ENCODE assay signal across 19 mouse cellular contexts in genomic region chr11:115329339-115329738, GRCm38 (mm10). TPM values are rescaled to one million over a fixed set of nuclear protein-coding genes. Genes with fewer than 3 reads are reported as not detected.
DNase-seq lines count a peak whose midpoint lies in the region; ATAC-seq and TF ChIP-seq lines count a peak whose summit lies in the region.
"Had no signal": no experiment of that assay in that cellular context is flagged by ENCODE, and none has a peak within 500 bp of the region (broad histone marks: within the 10 kb centered on the region; RNA-seq: fewer than 3 reads in every experiment).

No protein-coding gene starts in this region.

- TF ChIP-seq CTCF in heart, adult 2 months (IDR thresholded peaks at IDR 0.05) = peak; percentile 28
- peak; percentile 29 for TF ChIP-seq CTCF in lung, postnatal 0 days (IDR thresholded peaks at IDR 0.05)
- peak; percentile 47 for TF ChIP-seq CTCF in stomach, postnatal 0 days (IDR thresholded peaks at IDR 0.05; ENCODE audit: low read depth)

- no peaks in the 10 kb centered on the region for H3K79me2 ChIP-seq in heart, adult 2 months (replicated peaks; ENCODE audit: control insufficient read depth, insufficient read depth, low read length)

- H3K27me3 ChIP-seq in heart, adult 2 months (ENCODE audit: control insufficient read depth, insufficient read depth, low read length) = peaks cover 1% of the 10 kb centered on the region
- peaks cover 21% of the 10 kb centered on the region for H3K27me3 ChIP-seq in lung, postnatal 0 days (replicated peaks; ENCODE audit: insufficient read depth, low read length)
- H3K27me3 ChIP-seq in stomach, postnatal 0 days (ENCODE audit: control insufficient read depth, insufficient read depth, low read length) = 0 out of 2 replicates have a peak, but pooled peaks cover 3% of the 10 kb centered on the region

- H3K9me3 ChIP-seq in lung, postnatal 0 days (ENCODE audit: low read length) = no peaks in the 10 kb centered on the region
- H3K9me3 ChIP-seq in stomach, postnatal 0 days (ENCODE audit: control insufficient read depth, low read length) = no peaks in the 10 kb centered on the region
- H3K9me3 ChIP-seq: hindbrain, embryonic 15.5 days; limb, embryonic 13.5 days; megakaryocyte, embryonic 14.5 days had no signal

- H3K27ac ChIP-seq in heart, adult 2 months = no peak overlapping the region
- H3K27ac ChIP-seq in lung, postnatal 0 days (ENCODE audit: low read length) = no peak overlapping the region
- H3K27ac ChIP-seq in stomach, postnatal 0 days (replicated peaks) = no peak overlapping the region
- H3K27ac ChIP-seq: hindbrain, embryonic 15.5 days; limb, embryonic 13.5 days had no signal

- no peak for TF ChIP-seq POLR2A in heart, adult 2 months (IDR thresholded peaks at IDR 0.05; ENCODE audit: insufficient read depth, low read depth, low read length)

- no peak for DNase-seq in heart, adult 2 months
- no peak for DNase-seq in heart, adult 9 months (ENCODE audit: low spot score in 2 of 2)
- DNase-seq in lung, postnatal 0 days (ENCODE audit: low spot score) = no peak
- DNase-seq in lung, postnatal 25 days (ENCODE audit: low spot score) = no peak
- peak; percentile 20 for DNase-seq in T-cell, adult 2 months (ENCODE audit: low spot score)
- no peak for DNase-seq in stomach, postnatal 0 days (ENCODE audit: low spot score)
- no peak for DNase-seq in frontal cortex, postnatal 36 days (ENCODE audit: low spot score in 2 of 2)
- DNase-seq in layer of hippocampus, postnatal 25 days (ENCODE audit: extremely low spot score in 1 of 2, low spot score in 1 of 2) = no peak
- DNase-seq: adrenal gland, postnatal 10 days; forebrain, postnatal 0 days; kidney, postnatal 10 days had no signal

- no peaks in the 10 kb centered on the region for H3K36me3 ChIP-seq in heart, adult 2 months (ENCODE audit: control insufficient read depth, insufficient read depth, low read length)
- no peaks in the 10 kb centered on the region for H3K36me3 ChIP-seq in lung, postnatal 0 days (ENCODE audit: insufficient read depth, low read length)
- no peaks in the 10 kb centered on the region for H3K36me3 ChIP-seq in stomach, postnatal 0 days (ENCODE audit: control insufficient read depth, insufficient read depth, low read length)
- H3K36me3 ChIP-seq: hindbrain, embryonic 15.5 days; limb, embryonic 13.5 days had no signal

- intact Hi-C loops in heart, adult 2 months (cut with DNase I) = no loop called here

- no peak for ATAC-seq in lung, postnatal 0 days
- ATAC-seq in stomach, postnatal 0 days (ENCODE audit: low FRiP score, low TSS enrichment) = no peak
- ATAC-seq: forebrain, postnatal 0 days; Patski had no signal

- 63% methylated on average over 15 of the region's 15 CpGs for WGBS in heart, adult 2 months
- 62% methylated on average over 15 of the region's 15 CpGs for WGBS in lung, postnatal 0 days
- WGBS in stomach, postnatal 0 days = 74% methylated on average over 15 of the region's 15 CpGs

- no peak overlapping the region for H3K9ac ChIP-seq in heart, adult 2 months (ENCODE audit: low read depth, low read length)
- H3K9ac ChIP-seq in lung, postnatal 0 days (replicated peaks; ENCODE audit: low read depth) = no peak overlapping the region
- no peak overlapping the region for H3K9ac ChIP-seq in stomach, postnatal 0 days (ENCODE audit: low read length)
- H3K9ac ChIP-seq: forebrain, postnatal 0 days; hindbrain, embryonic 15.5 days; limb, embryonic 13.5 days had no signal

- H3K4me1 ChIP-seq in heart, adult 2 months (ENCODE audit: control insufficient read depth, insufficient read depth, low read length) = no peaks in the 10 kb centered on the region
- H3K4me1 ChIP-seq in lung, postnatal 0 days (ENCODE audit: insufficient read depth, low read depth, low read length) = no peaks in the 10 kb centered on the region
- no peaks in the 10 kb centered on the region for H3K4me1 ChIP-seq in stomach, postnatal 0 days (replicated peaks; ENCODE audit: control insufficient read depth, insufficient read depth)

- TF ChIP-seq EP300 in heart, adult 2 months (IDR thresholded peaks at IDR 0.05; ENCODE audit: insufficient read depth, low read depth, low read length) = no peak
- no peak for TF ChIP-seq EP300 in lung, postnatal 0 days (IDR thresholded peaks at IDR 0.05)
- TF ChIP-seq EP300 in stomach, postnatal 0 days (optimal IDR thresholded peaks at IDR 0.05) = no peak

- no peak overlapping the region for H3K4me2 ChIP-seq in lung, postnatal 0 days (replicated peaks; ENCODE audit: low read depth, low read length)
- H3K4me2 ChIP-seq in stomach, postnatal 0 days (replicated peaks; ENCODE audit: low read depth) = no peak overlapping the region
- H3K4me2 ChIP-seq: hindbrain, embryonic 15.5 days; limb, embryonic 13.5 days had no signal

- H3K4me3 ChIP-seq in heart, adult 2 months = no peak overlapping the region
- H3K4me3 ChIP-seq in lung, postnatal 0 days (ENCODE audit: low read depth, low read length) = no peak overlapping the region
- H3K4me3 ChIP-seq in stomach, postnatal 0 days (ENCODE audit: low read depth, low read length) = no peak overlapping the region
- H3K4me3 ChIP-seq: hindbrain, embryonic 15.5 days; limb, embryonic 13.5 days; megakaryocyte, embryonic 14.5 days had no signal

RNA-seq across cellular contexts. Expression of gene Otop3, which starts 5.2 kb away (rescaled TPM):
- total RNA-seq in heart, adult 2 months (2021) = not detected
- not detected in 2 replicates for polyA plus RNA-seq in heart, adult 2 months (2012; rRNA removed)
- polyA plus RNA-seq in lung, postnatal 0 days (2015; fragmentation: Nextera tagmentation; extraction: Ambion mirVana) = not detected in 2 replicates
- 20.5 and 21.0 TPM in 2 replicates for polyA plus RNA-seq in stomach, postnatal 0 days (2015; fragmentation: Nextera tagmentation; extraction: Ambion mirVana)
- total RNA-seq in layer of hippocampus, postnatal 25 days (2021) = under 1 TPM in 1 of 2 experiments, not detected in 1; 0.17 TPM
- total RNA-seq: gastrocnemius, postnatal 4 days had no signal
- polyA plus RNA-seq: cortical plate, adult 2 months; heart, postnatal 0 days; limb, embryonic 13.5 days; Patski had no signal

RNA-seq across cellular contexts. Expression of gene Ush1g, which starts 7.5 kb away (rescaled TPM):
- total RNA-seq in heart, adult 2 months (2021) = under 1 TPM in 1 of 2 experiments, not detected in 1; 0.07 TPM
- polyA plus RNA-seq in heart, adult 2 months (2012; rRNA removed) = 0.10 and 0.18 TPM in 2 replicates
- polyA plus RNA-seq in lung, postnatal 0 days (2015; fragmentation: Nextera tagmentation; extraction: Ambion mirVana) = not detected in 2 replicates
- polyA plus RNA-seq in stomach, postnatal 0 days (2015; fragmentation: Nextera tagmentation; extraction: Ambion mirVana) = 0.34 and 0.36 TPM in 2 replicates
- under 1 TPM; 0.31 to 0.59 TPM for total RNA-seq in layer of hippocampus, postnatal 25 days (2021)
- total RNA-seq: gastrocnemius, postnatal 4 days had no signal
- polyA plus RNA-seq: limb, embryonic 13.5 days had no signal

RNA-seq across cellular contexts. Expression of gene Otop2, which starts 22.4 kb away (rescaled TPM):
- not detected for total RNA-seq in heart, adult 2 months (2021)
- polyA plus RNA-seq in heart, adult 2 months (2012; rRNA removed) = not detected in 2 replicates
- not detected in 2 replicates for polyA plus RNA-seq in lung, postnatal 0 days (2015; fragmentation: Nextera tagmentation; extraction: Ambion mirVana)
- polyA plus RNA-seq in stomach, postnatal 0 days (2015; fragmentation: Nextera tagmentation; extraction: Ambion mirVana) = 4.2 and 4.7 TPM in 2 replicates
- under 1 TPM in 1 of 2 experiments, not detected in 1; 0.15 TPM for total RNA-seq in layer of hippocampus, postnatal 25 days (2021)
- total RNA-seq: adrenal gland, postnatal 10 days; forebrain, postnatal 0 days; gastrocnemius, postnatal 4 days; layer of hippocampus, postnatal 14 days had no signal
- polyA plus RNA-seq: heart, postnatal 0 days; limb, embryonic 13.5 days; Patski had no signal

RNA-seq across cellular contexts. Expression of gene Fads6, which starts 31.9 kb away (rescaled TPM):
- total RNA-seq in heart, adult 2 months (2021) = 1 to 10 TPM; 1.6 to 1.8 TPM
- polyA plus RNA-seq in heart, adult 2 months (2012; rRNA removed) = 1.9 and 2.0 TPM in 2 replicates
- 0.17 and 0.24 TPM in 2 replicates for polyA plus RNA-seq in lung, postnatal 0 days (2015; fragmentation: Nextera tagmentation; extraction: Ambion mirVana)
- polyA plus RNA-seq in stomach, postnatal 0 days (2015; fragmentation: Nextera tagmentation; extraction: Ambion mirVana) = 1.3 and 1.5 TPM in 2 replicates
- 10 to 100 TPM; 11.2 to 12.1 TPM for total RNA-seq in layer of hippocampus, postnatal 25 days (2021)

RNA-seq across cellular contexts. Expression of gene Hid1, which starts 38.2 kb away (rescaled TPM):
- 1 to 10 TPM; 3.0 to 5.1 TPM for total RNA-seq in heart, adult 2 months (2021)
- 6.1 and 7.3 TPM in 2 replicates for polyA plus RNA-seq in heart, adult 2 months (2012; rRNA removed)
- polyA plus RNA-seq in lung, postnatal 0 days (2015; fragmentation: Nextera tagmentation; extraction: Ambion mirVana) = 16.0 and 17.9 TPM in 2 replicates
- 37.5 and 42.7 TPM in 2 replicates for polyA plus RNA-seq in stomach, postnatal 0 days (2015; fragmentation: Nextera tagmentation; extraction: Ambion mirVana)
- 100 to 1,000 TPM in 1 of 2 experiments, 10 to 100 TPM in 1; 98.8 to 107 TPM for total RNA-seq in layer of hippocampus, postnatal 25 days (2021)

Comparison
In these comparisons a context has a peak if more than half of its experiments do, and no peak if none do; other contexts are left out.
1. RNA of gene Otop3, which starts 5.2 kb away (polyA plus RNA-seq): 20.5 to 21.0 TPM in stomach, postnatal 0 days; not detected in heart, adult 2 months and not detected in lung, postnatal 0 days; every median in the first group is over 10 times any median in the second.
2. Peak in every context shown above with its lines, with median percentiles within 50 percentile points of each other: CTCF ChIP-seq.